18 mouse cellular contexts compared by ENCODE assay signal in the genomic region with DNA sequence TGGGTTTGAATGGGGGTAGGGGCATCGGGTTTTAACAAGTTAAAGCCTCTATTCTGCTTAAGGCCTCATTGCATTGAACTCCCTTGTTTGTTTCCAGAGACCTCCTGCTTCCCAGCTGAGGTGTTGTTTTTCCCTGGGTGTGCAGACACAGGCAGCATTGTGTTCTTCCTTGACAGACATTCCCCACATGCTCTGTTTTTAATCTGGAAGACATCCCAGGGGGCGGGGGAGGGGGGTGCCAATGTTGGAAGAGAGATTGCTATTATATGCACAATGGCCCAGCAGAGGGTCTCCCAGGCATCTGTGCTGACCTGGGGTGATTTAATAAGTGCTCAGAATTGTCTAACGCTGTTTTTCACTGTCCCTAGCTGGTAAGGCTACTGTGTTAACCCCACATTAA.
DNase-seq lines count a peak whose midpoint lies in the region; ATAC-seq and TF ChIP-seq lines count a peak whose summit lies in the region.
"Had no signal": no experiment of that assay in that cellular context is flagged by ENCODE, and none has a peak within 500 bp of the region (broad histone marks: within the 10 kb centered on the region; RNA-seq: fewer than 3 reads in every experiment).

No protein-coding gene starts in this region.

- no peaks in the 10 kb centered on the region for H3K36me3 ChIP-seq in forebrain, embryonic 12.5 days (replicated peaks)
- no peaks in the 10 kb centered on the region for H3K36me3 ChIP-seq in forebrain, embryonic 11.5 days (ENCODE audit: control insufficient read depth, insufficient read depth, low read length)
- H3K36me3 ChIP-seq in midbrain, embryonic 14.5 days (ENCODE audit: control insufficient read depth, insufficient read depth, low read length) = no peaks in the 10 kb centered on the region
- no peaks in the 10 kb centered on the region for H3K36me3 ChIP-seq in midbrain, embryonic 16.5 days (ENCODE audit: control insufficient read depth, insufficient read depth, low read length)
- H3K36me3 ChIP-seq in hindbrain, embryonic 13.5 days = no peaks in the 10 kb centered on the region
- H3K36me3 ChIP-seq in lung, postnatal 0 days (ENCODE audit: insufficient read depth, low read length) = no peaks in the 10 kb centered on the region
- H3K36me3 ChIP-seq: embryonic facial prominence, embryonic 13.5 days; hindbrain, embryonic 15.5 days had no signal

- no peak overlapping the region for H3K4me3 ChIP-seq in forebrain, embryonic 12.5 days (replicated peaks)
- H3K4me3 ChIP-seq in forebrain, embryonic 11.5 days (ENCODE audit: low read depth, low read length) = no peak overlapping the region
- no peak overlapping the region for H3K4me3 ChIP-seq in midbrain, embryonic 14.5 days (replicated peaks; ENCODE audit: low read depth, low read length)
- no peak overlapping the region for H3K4me3 ChIP-seq in midbrain, embryonic 16.5 days (ENCODE audit: low read depth, low read length)
- H3K4me3 ChIP-seq in hindbrain, embryonic 13.5 days = no peak overlapping the region
- H3K4me3 ChIP-seq in lung, postnatal 0 days (ENCODE audit: low read depth, low read length) = no peak overlapping the region
- H3K4me3 ChIP-seq: embryonic facial prominence, embryonic 13.5 days; heart, adult 2 months; hindbrain, embryonic 15.5 days had no signal

- no peak for TF ChIP-seq EP300 in lung, postnatal 0 days (IDR thresholded peaks at IDR 0.05)

- H3K27ac ChIP-seq in forebrain, embryonic 12.5 days = peak overlapping the region; percentile 38; the same call in 1 of the 2 replicates
- H3K27ac ChIP-seq in forebrain, embryonic 11.5 days (ENCODE audit: low read depth, low read length) = no peak overlapping the region
- H3K27ac ChIP-seq in midbrain, embryonic 14.5 days (replicated peaks; ENCODE audit: low read depth, low read length) = no peak overlapping the region
- no peak overlapping the region for H3K27ac ChIP-seq in midbrain, embryonic 16.5 days (ENCODE audit: low read length)
- peak overlapping the region; percentile 26; the same call in 1 of the 2 replicates for H3K27ac ChIP-seq in hindbrain, embryonic 13.5 days
- H3K27ac ChIP-seq in lung, postnatal 0 days (ENCODE audit: low read length) = no peak overlapping the region
- H3K27ac ChIP-seq: embryonic facial prominence, embryonic 13.5 days; heart, adult 2 months; hindbrain, embryonic 15.5 days had no signal

- H3K4me1 ChIP-seq in forebrain, embryonic 12.5 days = peaks cover 16% of the 10 kb centered on the region
- H3K4me1 ChIP-seq in forebrain, embryonic 11.5 days (replicated peaks; ENCODE audit: control insufficient read depth, insufficient read depth, low read length) = no peaks in the 10 kb centered on the region; the same call in 1 of the 2 replicates
- H3K4me1 ChIP-seq in midbrain, embryonic 14.5 days (ENCODE audit: control insufficient read depth, insufficient read depth, low read length) = peaks cover 11% of the 10 kb centered on the region
- peaks cover 12% of the 10 kb centered on the region for H3K4me1 ChIP-seq in midbrain, embryonic 16.5 days (ENCODE audit: control insufficient read depth, insufficient read depth, low read length)
- peaks cover 13% of the 10 kb centered on the region for H3K4me1 ChIP-seq in hindbrain, embryonic 13.5 days (replicated peaks)
- H3K4me1 ChIP-seq in lung, postnatal 0 days (ENCODE audit: insufficient read depth, low read depth, low read length) = no peaks in the 10 kb centered on the region

- ATAC-seq in forebrain, embryonic 12.5 days (ENCODE audit: low FRiP score) = 0 out of 2 replicates have a peak, but pooled peaks have one; percentile 53
- ATAC-seq in forebrain, embryonic 11.5 days (replicated peaks; ENCODE audit: low FRiP score) = no peak
- ATAC-seq in midbrain, embryonic 14.5 days (ENCODE audit: low FRiP score, low TSS enrichment) = no peak
- ATAC-seq in midbrain, embryonic 16.5 days = no peak
- no peak for ATAC-seq in hindbrain, embryonic 13.5 days (ENCODE audit: low FRiP score)
- ATAC-seq in lung, postnatal 0 days = no peak

- H3K9ac ChIP-seq in forebrain, embryonic 12.5 days = no peak overlapping the region
- no peak overlapping the region for H3K9ac ChIP-seq in forebrain, embryonic 11.5 days (ENCODE audit: low read length)
- no peak overlapping the region for H3K9ac ChIP-seq in midbrain, embryonic 14.5 days (replicated peaks; ENCODE audit: low read length)
- H3K9ac ChIP-seq in midbrain, embryonic 16.5 days (ENCODE audit: low read depth, low read length) = no peak overlapping the region
- no peak overlapping the region for H3K9ac ChIP-seq in hindbrain, embryonic 13.5 days
- H3K9ac ChIP-seq in lung, postnatal 0 days (replicated peaks; ENCODE audit: low read depth) = no peak overlapping the region
- H3K9ac ChIP-seq: embryonic facial prominence, embryonic 13.5 days; hindbrain, embryonic 15.5 days had no signal

- no peaks in the 10 kb centered on the region for H3K9me3 ChIP-seq in forebrain, embryonic 12.5 days
- H3K9me3 ChIP-seq in forebrain, embryonic 11.5 days (ENCODE audit: control insufficient read depth, low read length) = no peaks in the 10 kb centered on the region
- no peaks in the 10 kb centered on the region for H3K9me3 ChIP-seq in midbrain, embryonic 14.5 days (ENCODE audit: control insufficient read depth, low read length)
- H3K9me3 ChIP-seq in midbrain, embryonic 16.5 days (replicated peaks; ENCODE audit: control insufficient read depth, low read length, poor library complexity, severe bottlenecking) = no peaks in the 10 kb centered on the region
- H3K9me3 ChIP-seq in hindbrain, embryonic 13.5 days = no peaks in the 10 kb centered on the region
- H3K9me3 ChIP-seq in lung, postnatal 0 days (ENCODE audit: low read length) = no peaks in the 10 kb centered on the region
- H3K9me3 ChIP-seq: embryonic facial prominence, embryonic 13.5 days; hindbrain, embryonic 15.5 days had no signal

- H3K27me3 ChIP-seq in forebrain, embryonic 12.5 days = peaks cover 20% of the 10 kb centered on the region
- no peaks in the 10 kb centered on the region for H3K27me3 ChIP-seq in forebrain, embryonic 11.5 days (ENCODE audit: control insufficient read depth, insufficient read depth, low read length)
- H3K27me3 ChIP-seq in midbrain, embryonic 14.5 days (ENCODE audit: control insufficient read depth, insufficient read depth, low read length) = no peaks in the 10 kb centered on the region
- no peaks in the 10 kb centered on the region for H3K27me3 ChIP-seq in midbrain, embryonic 16.5 days (ENCODE audit: control insufficient read depth, insufficient read depth, low read depth, low read length)
- 0 out of 2 replicates have a peak, but pooled peaks cover 4% of the 10 kb centered on the region for H3K27me3 ChIP-seq in hindbrain, embryonic 13.5 days
- no peaks in the 10 kb centered on the region for H3K27me3 ChIP-seq in lung, postnatal 0 days (replicated peaks; ENCODE audit: insufficient read depth, low read length)
- H3K27me3 ChIP-seq: hindbrain, embryonic 15.5 days had no signal

- WGBS in forebrain, embryonic 12.5 days = 5% methylated on average over 3 of the region's 3 CpGs
- WGBS in forebrain, embryonic 11.5 days = 13% methylated on average over 3 of the region's 3 CpGs
- 13% methylated on average over 3 of the region's 3 CpGs for WGBS in midbrain, embryonic 14.5 days
- 11% methylated on average over 3 of the region's 3 CpGs for WGBS in midbrain, embryonic 16.5 days
- WGBS in hindbrain, embryonic 13.5 days = 6% methylated on average over 3 of the region's 3 CpGs
- 22% methylated on average over 3 of the region's 3 CpGs for WGBS in lung, postnatal 0 days

- TF ChIP-seq CTCF in lung, postnatal 0 days (IDR thresholded peaks at IDR 0.05) = no peak

- H3K4me2 ChIP-seq in forebrain, embryonic 12.5 days = no peak overlapping the region
- no peak overlapping the region for H3K4me2 ChIP-seq in forebrain, embryonic 11.5 days (ENCODE audit: low read depth, low read length, severe bottlenecking)
- no peak overlapping the region for H3K4me2 ChIP-seq in midbrain, embryonic 14.5 days (ENCODE audit: low read length)
- H3K4me2 ChIP-seq in midbrain, embryonic 16.5 days (ENCODE audit: low read length) = no peak overlapping the region
- H3K4me2 ChIP-seq in hindbrain, embryonic 13.5 days = no peak overlapping the region
- no peak overlapping the region for H3K4me2 ChIP-seq in lung, postnatal 0 days (replicated peaks; ENCODE audit: low read depth, low read length)
- H3K4me2 ChIP-seq: embryonic facial prominence, embryonic 13.5 days; hindbrain, embryonic 15.5 days had no signal

- no peak for DNase-seq in forebrain, embryonic 11.5 days (ENCODE audit: low spot score)
- peak; percentile 35 for DNase-seq in midbrain, embryonic 14.5 days
- DNase-seq in urinary bladder, postnatal 4 days (ENCODE audit: low spot score in 2 of 2) = no peak
- no peak for DNase-seq in liver
- no peak for DNase-seq in lung, postnatal 0 days (ENCODE audit: low spot score)
- DNase-seq: adrenal gland, adult 2 months; cerebellum, adult 11-12 months; cerebellum, postnatal 25 days; gastrocnemius, postnatal 14 days; heart, adult 2 months; kidney, adult 11 months; kidney, postnatal 10 days; right cerebral cortex, postnatal 14 days had no signal

Comparison
In these comparisons a context has a peak if more than half of its experiments do, and no peak if none do; other contexts are left out.
1. H3K27ac ChIP-seq: peak in forebrain, embryonic 12.5 days (single experiment) and hindbrain, embryonic 13.5 days (single experiment); none in forebrain, embryonic 11.5 days (single experiment), midbrain, embryonic 14.5 days (single experiment), midbrain, embryonic 16.5 days (single experiment) and lung, postnatal 0 days (single experiment).